Mouse (Mus musculus): ENCODE data around the gene Vipas39.
"Not testable (repeated sequence)": the region's sequence is repeated elsewhere in the genome, so short reads cannot be mapped to it uniquely, and the experiment has no call there.

Vipas39 gene

DNA sequence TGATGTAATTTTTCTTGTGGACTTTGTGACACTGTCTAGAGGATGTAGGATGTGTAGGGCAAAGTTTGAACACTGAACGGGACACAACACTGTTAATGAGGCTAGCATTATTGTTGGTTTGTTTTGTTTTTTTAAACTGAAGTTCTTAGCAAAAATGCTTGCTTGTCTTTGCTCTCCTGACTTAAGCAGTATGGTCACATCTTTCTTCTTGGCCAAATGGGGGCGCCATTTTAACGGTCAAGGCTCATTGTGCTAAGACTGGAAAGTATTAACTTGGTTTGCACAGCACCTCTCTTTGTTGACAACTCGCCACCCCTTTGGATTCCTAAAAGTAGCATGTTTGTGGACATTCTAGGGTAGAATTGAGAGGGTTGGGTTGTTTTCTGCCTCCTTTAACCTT, 1.6 kb upstream of the Vipas39 start:
- no peak for DNase-seq (ENCODE audit: extremely low spot score, low spot score)

GRCm38 (mm10) chr12:87266827-87267603, 959 bp upstream of the Vipas39 start:
- DNase-seq (ENCODE audit: extremely low spot score, low spot score): no peak

- DNase-seq (ENCODE audit: extremely low spot score, low spot score): no peak
These were observed 612 bp downstream of the Vipas39 start for GRCm38 (mm10) chr12:87265444-87265843.

GRCm38 (mm10) chr12:87260562-87260961, 5.5 kb downstream of the Vipas39 start:
- DNase-seq (ENCODE audit: extremely low spot score, low spot score): no peak

- no peak for DNase-seq (ENCODE audit: extremely low spot score, low spot score)
These were observed 9.4 kb downstream of the Vipas39 start for GRCm38 (mm10) chr12:87256629-87257028.

DNA sequence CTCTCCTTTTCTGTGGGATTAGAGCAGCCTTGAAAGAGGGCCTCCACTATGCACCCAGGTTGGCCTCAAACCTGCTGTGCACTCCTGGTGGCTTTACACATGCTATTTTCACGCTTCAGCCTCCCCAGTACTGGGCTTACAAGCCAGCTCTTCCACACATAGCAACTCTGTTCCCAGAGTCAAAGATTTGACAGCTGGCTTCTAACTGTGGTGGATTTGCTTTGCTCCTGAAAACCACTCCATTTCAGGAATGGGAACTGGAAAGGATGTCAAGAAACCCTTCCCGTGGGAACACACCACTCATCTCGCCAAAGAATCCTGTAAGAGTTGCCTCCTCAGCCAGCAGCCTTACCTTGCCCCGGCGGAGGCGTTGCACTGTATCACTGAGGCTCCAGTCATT, 12.2 kb downstream of the Vipas39 start:
- no peak for DNase-seq (ENCODE audit: extremely low spot score, low spot score)

DNA sequence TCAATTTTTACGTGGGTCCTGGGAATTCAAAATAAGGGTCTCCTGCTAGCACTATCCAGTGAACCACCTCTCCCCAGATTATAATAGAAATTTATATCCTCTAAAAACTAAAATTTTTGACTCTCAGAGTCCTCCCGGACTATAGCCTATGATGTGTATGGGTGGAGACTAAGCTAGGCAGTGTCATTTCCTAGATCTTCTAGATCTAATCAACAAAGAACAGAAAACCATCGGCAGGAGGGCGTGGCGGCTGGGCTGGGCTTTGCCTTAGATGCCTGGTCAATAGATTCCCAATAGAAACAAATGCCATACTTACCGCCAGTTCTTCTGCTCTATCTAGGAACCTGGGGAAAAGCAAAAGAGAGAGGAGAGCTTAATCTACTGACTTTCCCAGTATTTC, 15.9 kb downstream of the Vipas39 start:
- no peak for DNase-seq (ENCODE audit: extremely low spot score, low spot score)

- DNase-seq (ENCODE audit: extremely low spot score, low spot score): no peak
These were observed 27.4 kb downstream of the Vipas39 start, which contains the start of gene Noxred1 for GRCm38 (mm10) chr12:87238632-87239031. Gene Noxred1 (minus strand): TSS chr12:87238732.

- no peak for DNase-seq (ENCODE audit: extremely low spot score, low spot score)
These were observed 29.1 kb downstream of the Vipas39 start for GRCm38 (mm10) chr12:87236882-87237483.

DNA sequence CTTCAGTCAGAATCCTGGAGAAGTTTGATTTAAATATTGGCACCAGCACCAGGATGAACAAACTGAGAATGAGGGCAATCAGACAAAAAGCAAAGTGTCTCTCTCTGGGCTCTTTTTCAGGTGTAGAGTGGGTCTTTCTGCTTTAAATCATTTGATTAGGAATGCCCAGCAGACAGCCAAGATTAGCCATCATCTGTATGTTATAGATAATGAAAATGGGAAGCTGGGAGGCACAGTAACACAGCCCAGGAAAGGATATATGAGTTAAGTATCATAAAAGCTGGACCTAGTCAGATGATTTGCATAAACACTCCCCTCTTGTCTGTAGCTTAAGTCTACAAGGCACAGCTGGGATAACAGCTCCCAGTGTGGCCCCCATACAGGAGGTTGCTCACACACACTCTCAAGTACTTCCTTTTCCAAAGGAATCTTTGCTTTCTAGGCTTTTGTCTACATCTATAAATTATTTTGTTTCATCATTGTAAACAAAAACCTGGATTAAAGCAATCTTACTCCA, 35.6 kb downstream of the Vipas39 start:
- DNase-seq (ENCODE audit: extremely low spot score, low spot score): no peak

GRCm38 (mm10) chr12:87229633-87230032, 36.4 kb downstream of the Vipas39 start:
- DNase-seq (ENCODE audit: extremely low spot score, low spot score): no peak

- DNase-seq (ENCODE audit: extremely low spot score, low spot score): no peak
These were observed 39.3 kb downstream of the Vipas39 start for GRCm38 (mm10) chr12:87226801-87227200.

DNA sequence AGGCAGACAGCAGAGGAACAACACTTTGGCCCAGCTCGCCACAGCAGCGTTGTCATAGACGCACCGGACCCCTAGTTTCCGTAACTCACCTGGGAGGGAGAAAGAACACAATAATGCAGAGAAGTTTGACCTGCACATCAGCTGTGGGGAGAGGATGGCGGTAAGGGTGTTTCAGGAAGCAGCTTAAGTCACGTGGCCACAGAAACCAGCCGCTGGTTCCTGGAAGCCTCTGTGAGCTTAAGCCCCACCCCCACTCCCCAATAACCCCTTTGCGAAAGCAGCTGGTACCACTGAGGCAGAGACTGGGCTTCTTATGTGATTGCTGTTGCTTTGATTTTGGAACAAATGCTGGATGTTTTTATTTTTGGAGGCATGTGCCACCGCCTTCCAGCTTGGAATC, 41.1 kb downstream of the Vipas39 start:
- DNase-seq (ENCODE audit: extremely low spot score, low spot score): no peak

- DNase-seq (ENCODE audit: extremely low spot score, low spot score): peak; percentile 15
These were observed 46.7 kb downstream of the Vipas39 start for GRCm38 (mm10) chr12:87219362-87219761.

- no peak for DNase-seq (ENCODE audit: extremely low spot score, low spot score)
These were observed 48.5 kb downstream of the Vipas39 start for GRCm38 (mm10) chr12:87217596-87217995.

DNA sequence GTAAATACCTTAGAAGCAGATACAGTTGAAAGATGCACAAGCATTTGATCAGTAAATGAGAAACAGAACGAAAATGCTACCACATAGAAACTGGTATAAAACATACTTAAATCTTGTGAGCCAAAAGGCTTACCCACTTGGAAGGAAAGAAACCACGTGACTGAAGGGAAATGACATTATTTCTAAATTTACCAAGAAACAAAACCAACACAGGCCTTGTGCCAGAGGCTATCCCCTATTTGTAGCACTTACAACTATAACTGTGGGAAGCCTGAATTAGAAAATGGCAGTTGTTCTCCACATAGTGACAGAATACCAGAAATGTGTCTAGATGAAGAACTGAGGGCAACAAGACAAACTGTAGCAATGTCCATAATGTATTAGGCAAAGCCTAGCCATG, 50.0 kb downstream of the Vipas39 start:
- DNase-seq (ENCODE audit: extremely low spot score, low spot score): no peak

DNA sequence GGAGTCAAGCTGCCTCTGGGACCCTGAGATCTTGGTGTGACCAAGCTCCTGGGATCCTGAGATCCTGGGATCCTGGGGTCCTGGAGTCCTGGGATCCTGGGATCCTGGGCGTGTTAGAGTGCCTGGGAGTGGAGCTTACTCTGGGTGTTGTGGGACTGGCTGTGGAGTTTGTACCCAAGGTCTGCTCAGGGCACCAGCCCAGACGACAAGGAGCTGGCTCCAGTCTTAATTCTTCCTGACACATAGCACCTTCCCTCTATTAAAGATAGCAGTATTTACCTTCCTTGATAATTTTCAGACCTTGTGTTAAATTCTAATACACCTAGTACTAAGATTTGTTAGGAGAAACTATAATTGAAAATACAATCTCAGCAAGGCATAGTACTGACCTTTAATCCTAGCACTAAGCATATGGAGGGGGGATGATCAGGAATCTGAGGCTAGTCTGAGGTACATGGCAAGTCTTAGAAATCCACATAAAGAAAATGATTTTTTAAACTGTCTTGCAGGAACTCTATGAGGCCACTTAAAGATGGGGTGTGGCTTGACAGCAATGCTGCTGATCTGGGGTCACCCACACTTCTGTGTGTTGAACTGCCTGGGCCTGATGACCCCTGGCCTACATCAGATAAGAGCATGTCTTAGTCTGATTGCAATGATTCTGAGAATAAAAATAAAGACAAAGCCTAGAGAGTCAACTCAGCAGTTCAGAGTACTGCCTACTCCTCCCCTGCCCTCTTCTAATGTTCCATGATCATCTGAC, 53.0 kb downstream of the Vipas39 start:
- no peak for DNase-seq (ENCODE audit: extremely low spot score, low spot score)

DNA sequence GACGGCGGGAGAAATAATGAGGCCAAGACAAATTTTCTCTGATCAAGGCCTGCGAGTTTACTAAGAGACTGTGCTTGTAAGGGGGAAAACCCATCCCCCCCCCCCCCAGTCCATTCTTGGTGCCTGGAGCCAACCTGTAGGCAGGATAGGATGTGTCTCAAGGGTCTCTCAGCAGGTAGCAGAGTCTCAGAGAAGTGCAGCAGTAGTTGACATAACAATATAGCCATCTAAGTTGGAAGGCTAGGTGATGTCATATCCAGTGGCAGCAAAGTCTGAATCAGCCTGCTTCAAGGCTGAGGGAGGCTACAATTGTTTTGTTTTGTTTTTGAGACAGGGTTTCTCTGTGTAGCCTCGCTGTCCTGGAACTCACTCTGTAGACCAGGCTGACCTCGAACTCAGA, 60.3 kb downstream of the Vipas39 start:
- DNase-seq (ENCODE audit: extremely low spot score, low spot score): not testable (repeated sequence)

GRCm38 (mm10) chr12:87201694-87202093, 64.4 kb downstream of the Vipas39 start:
- DNase-seq (ENCODE audit: extremely low spot score, low spot score): no peak

GRCm38 (mm10) chr12:87199973-87200586, 66.0 kb downstream of the Vipas39 start, which contains the start of gene Tmed8:
Gene Tmed8 (minus strand): TSS chr12:87200454.
- DNase-seq (ENCODE audit: extremely low spot score, low spot score): peak; percentile 82

DNA sequence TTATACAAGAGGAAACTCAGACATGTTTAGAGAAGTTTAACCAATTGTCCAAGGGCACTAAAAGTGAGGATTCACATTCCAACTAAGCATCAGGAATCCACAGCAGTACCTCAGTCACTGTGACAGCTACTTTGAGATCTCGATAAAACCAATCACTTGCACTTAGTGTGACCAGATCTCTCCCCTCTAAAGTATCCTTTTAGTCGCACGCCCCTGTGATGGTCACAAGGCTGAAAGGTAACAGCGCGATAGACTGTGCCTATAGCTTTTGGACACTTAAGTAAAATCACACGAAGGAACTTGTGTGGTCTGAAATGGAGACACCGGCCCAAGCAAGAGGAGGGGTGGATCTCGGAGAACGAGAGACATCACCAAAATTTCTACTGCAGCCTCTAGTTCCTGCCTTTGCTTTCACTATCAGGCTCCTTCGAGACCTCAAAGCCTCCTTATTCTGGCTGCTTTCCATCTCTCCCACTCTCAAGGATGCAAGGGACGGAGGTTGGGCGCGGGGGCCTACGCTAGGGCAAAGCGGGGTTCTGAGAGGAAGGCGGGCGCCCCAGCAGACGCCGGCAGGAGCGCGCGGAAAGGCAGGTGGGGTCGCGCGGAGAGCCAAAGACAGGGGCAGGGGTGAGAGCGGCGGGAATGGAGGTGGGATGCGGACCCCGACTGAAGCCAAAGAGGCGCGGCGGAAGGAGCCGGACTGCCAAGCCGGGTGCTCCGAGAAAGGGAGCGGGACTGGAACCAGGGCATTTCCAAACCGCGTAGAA, 66.7 kb downstream of the Vipas39 start, which contains the start of gene Samd15:
TSS of gene Samd15 (plus strand) at position 518 of the 767 bp plus-strand sequence.
- peak; percentile 66 for DNase-seq (ENCODE audit: extremely low spot score, low spot score)

All from neural tube, embryonic 10.5 days (tissue).